Mouse (Mus musculus): ENCODE measurements around the gene Wars. TPM values are rescaled to one million over a fixed set of nuclear protein-coding genes. Genes with fewer than 3 reads are reported as not detected.

Wars gene
- total RNA-seq, 2 experiments from 2014 or later = 82.9 to 91.9 TPM

GRCm38 (mm10) chr12:108826282-108826957, 67.6 kb downstream of the Wars start:
- no peak for DNase-seq (ENCODE audit: low spot score in 2 of 2)

GRCm38 (mm10) chr12:108825561-108826224, 68.3 kb downstream of the Wars start:
- no peak for DNase-seq (ENCODE audit: low spot score in 2 of 2)

- no peak for DNase-seq (ENCODE audit: low spot score in 2 of 2)
Observed at GRCm38 (mm10) chr12:108824225-108824874, 69.6 kb downstream of the Wars start.

- no peak for DNase-seq (ENCODE audit: low spot score in 2 of 2)
Observed at GRCm38 (mm10) chr12:108823036-108823435, 70.9 kb downstream of the Wars start.

GRCm38 (mm10) chr12:108820461-108820860, 73.5 kb downstream of the Wars start:
- no peak for DNase-seq (ENCODE audit: low spot score in 2 of 2)

- no peak for DNase-seq (ENCODE audit: low spot score in 2 of 2)
Observed at GRCm38 (mm10) chr12:108816569-108816968, 77.4 kb downstream of the Wars start.

GRCm38 (mm10) chr12:108814470-108814869, 79.5 kb downstream of the Wars start:
- no peak for DNase-seq (ENCODE audit: low spot score in 2 of 2)

- no peak for DNase-seq (ENCODE audit: low spot score in 2 of 2)
Observed at GRCm38 (mm10) chr12:108812463-108812862, 81.5 kb downstream of the Wars start.

GRCm38 (mm10) chr12:108811133-108811532, 82.8 kb downstream of the Wars start:
- no peak for DNase-seq (ENCODE audit: low spot score in 2 of 2)

- DNase-seq (ENCODE audit: low spot score in 2 of 2) = no peak
Observed at GRCm38 (mm10) chr12:108810309-108810708, 83.7 kb downstream of the Wars start.

Small RNA genes within 50 kb of the gene (microRNA-seq; reads per million reads assigned to microRNA genes)
- 91.3 to 210 reads per million in 2 experiments for gene Mir345

Other genes with a start within 250 kb of the Wars start
- gene Degs2, start 191.9 kb downstream of the Wars start, total RNA-seq (2021) = under 1 TPM; 0.38 to 0.85 TPM
- 10 to 100 TPM; 53.5 to 54.5 TPM for gene Yy1, start 101.2 kb downstream of the Wars start, total RNA-seq (2021)
- 10 to 100 TPM; 15.3 to 16.4 TPM for gene Slc25a29, start 58.3 kb downstream of the Wars start, total RNA-seq (2021)
- 1 to 10 TPM; 8.7 to 8.8 TPM for gene Slc25a47, start 58.1 kb downstream of the Wars start, total RNA-seq (2021)
- gene Wdr25, start 543 bp downstream of the Wars start, total RNA-seq (2021) = 1 to 10 TPM; 7.1 to 9.0 TPM
- 100 to 1,000 TPM; 164 to 176 TPM for gene Begain, start 174.0 kb upstream of the Wars start, total RNA-seq (2021)